Mouse (Mus musculus): ENCODE results near the gene Katnal1. TPM values are rescaled to one million over a fixed set of nuclear protein-coding genes. Genes with fewer than 3 reads are reported as not detected.

The Katnal1 gene
- polyA plus RNA-seq, 1 experiment from 2014 or later: 6.6 TPM

- no peaks in the 10 kb centered on the region for H3K9me3 ChIP-seq (replicated peaks; ENCODE audit: low read length)
- H3K4me2 ChIP-seq (ENCODE audit: low read length): no peak overlapping the region
- DNase-seq (ENCODE audit: low spot score): no peak
- peak overlapping the region; percentile 6 for H3K27ac ChIP-seq
- peaks cover 15% of the 10 kb centered on the region; the same call in 1 of the 2 replicates for H3K4me1 ChIP-seq (replicated peaks; ENCODE audit: insufficient read depth, low read length)
- no peaks in the 10 kb centered on the region for H3K36me3 ChIP-seq (ENCODE audit: insufficient read depth, low read length)
- no peak for ATAC-seq (replicated peaks; ENCODE audit: low FRiP score, low read depth)
- H3K9ac ChIP-seq (ENCODE audit: low read depth, low read length): no peak overlapping the region
- WGBS: 66% methylated on average over 9 of the region's 9 CpGs
- no peaks in the 10 kb centered on the region for H3K27me3 ChIP-seq (ENCODE audit: insufficient read depth, low read length)
- no peak overlapping the region for H3K4me3 ChIP-seq (replicated peaks; ENCODE audit: low read depth, low read length)
- no peak for TF ChIP-seq CTCF (IDR thresholded peaks at IDR 0.05; ENCODE audit: low read depth)
Measured at GRCm38 (mm10) chr5:148956091-148956490, 27.0 kb upstream of the Katnal1 start.

- no peak for TF ChIP-seq CTCF (IDR thresholded peaks at IDR 0.05; ENCODE audit: low read depth)
- no peak overlapping the region for H3K9ac ChIP-seq (ENCODE audit: low read depth, low read length)
- 83% methylated on average over 6 of the region's 6 CpGs for WGBS
- H3K4me1 ChIP-seq (replicated peaks; ENCODE audit: insufficient read depth, low read length): peaks cover 14% of the 10 kb centered on the region; the same call in 1 of the 2 replicates
- ATAC-seq (replicated peaks; ENCODE audit: low FRiP score, low read depth) (no peak), DNase-seq (ENCODE audit: low spot score) (no peak)
- H3K9me3 ChIP-seq (replicated peaks; ENCODE audit: low read length): no peaks in the 10 kb centered on the region
- no peak overlapping the region for H3K4me3 ChIP-seq (replicated peaks; ENCODE audit: low read depth, low read length)
- no peaks in the 10 kb centered on the region for H3K27me3 ChIP-seq (ENCODE audit: insufficient read depth, low read length)
- H3K36me3 ChIP-seq (ENCODE audit: insufficient read depth, low read length): no peaks in the 10 kb centered on the region
- H3K27ac ChIP-seq: peak overlapping the region; percentile 6; the same call in 1 of the 2 replicates
- no peak overlapping the region for H3K4me2 ChIP-seq (ENCODE audit: low read length)
Measured at GRCm38 (mm10) chr5:148955575-148955974, 26.5 kb upstream of the Katnal1 start.

GRCm38 (mm10) chr5:148954314-148955060 lies 25.4 kb upstream of the Katnal1 start:
- Histone ChIP-seq H3K27me3 (ENCODE audit: insufficient read depth, low read length) (no peaks in the 10 kb centered on the region), H3K27ac (peak overlapping the region; percentile 19; the same call in 1 of the 2 replicates), H3K9me3 (replicated peaks; ENCODE audit: low read length) (no peaks in the 10 kb centered on the region), H3K36me3 (ENCODE audit: insufficient read depth, low read length) (no peaks in the 10 kb centered on the region), H3K9ac (ENCODE audit: low read depth, low read length) (no peak overlapping the region), H3K4me3 (replicated peaks; ENCODE audit: low read depth, low read length) (no peak overlapping the region), H3K4me1 (replicated peaks; ENCODE audit: insufficient read depth, low read length) (peaks cover 11% of the 10 kb centered on the region; the same call in 1 of the 2 replicates), H3K4me2 (ENCODE audit: low read length) (no peak overlapping the region)
- no peak for TF ChIP-seq CTCF (IDR thresholded peaks at IDR 0.05; ENCODE audit: low read depth)
- DNase-seq (ENCODE audit: low spot score): no peak
- WGBS: 68% methylated on average over 22 of the region's 22 CpGs
- ATAC-seq (replicated peaks; ENCODE audit: low FRiP score, low read depth): no peak

GRCm38 (mm10) chr5:148953098-148953497 lies 24.0 kb upstream of the Katnal1 start:
- Histone ChIP-seq H3K4me2 (ENCODE audit: low read length) (no peak overlapping the region), H3K27ac (no peak overlapping the region), H3K9me3 (replicated peaks; ENCODE audit: low read length) (no peaks in the 10 kb centered on the region), H3K4me1 (replicated peaks; ENCODE audit: insufficient read depth, low read length) (0 out of 2 replicates have a peak, but pooled peaks cover 3% of the 10 kb centered on the region), H3K27me3 (ENCODE audit: insufficient read depth, low read length) (no peaks in the 10 kb centered on the region), H3K4me3 (replicated peaks; ENCODE audit: low read depth, low read length) (no peak overlapping the region), H3K36me3 (ENCODE audit: insufficient read depth, low read length) (no peaks in the 10 kb centered on the region), H3K9ac (ENCODE audit: low read depth, low read length) (no peak overlapping the region)
- no peak for TF ChIP-seq CTCF (IDR thresholded peaks at IDR 0.05; ENCODE audit: low read depth)
- DNase-seq (ENCODE audit: low spot score) (no peak), ATAC-seq (replicated peaks; ENCODE audit: low FRiP score, low read depth) (no peak)
- WGBS: 65% methylated on average over 5 of the region's 5 CpGs

GRCm38 (mm10) chr5:148952419-148952818 lies 23.3 kb upstream of the Katnal1 start:
- 0 out of 2 replicates have a peak, but pooled peaks cover 3% of the 10 kb centered on the region for H3K4me1 ChIP-seq (replicated peaks; ENCODE audit: insufficient read depth, low read length)
- WGBS: 63% methylated on average over 6 of the region's 6 CpGs
- H3K4me2 ChIP-seq (ENCODE audit: low read length): no peak overlapping the region
- no peak for DNase-seq (ENCODE audit: low spot score)
- no peak for ATAC-seq (replicated peaks; ENCODE audit: low FRiP score, low read depth)
- H3K36me3 ChIP-seq (ENCODE audit: insufficient read depth, low read length): no peaks in the 10 kb centered on the region
- no peaks in the 10 kb centered on the region for H3K9me3 ChIP-seq (replicated peaks; ENCODE audit: low read length)
- no peak overlapping the region for H3K9ac ChIP-seq (ENCODE audit: low read depth, low read length)
- peak; percentile 66 for TF ChIP-seq CTCF (IDR thresholded peaks at IDR 0.05; ENCODE audit: low read depth)
- H3K27ac ChIP-seq: no peak overlapping the region
- no peak overlapping the region for H3K4me3 ChIP-seq (replicated peaks; ENCODE audit: low read depth, low read length)
- H3K27me3 ChIP-seq (ENCODE audit: insufficient read depth, low read length): no peaks in the 10 kb centered on the region

GRCm38 (mm10) chr5:148951360-148951759 lies 22.2 kb upstream of the Katnal1 start:
- no peak for ATAC-seq (replicated peaks; ENCODE audit: low FRiP score, low read depth)
- Histone ChIP-seq H3K9me3 (replicated peaks; ENCODE audit: low read length) (no peaks in the 10 kb centered on the region), H3K36me3 (ENCODE audit: insufficient read depth, low read length) (no peaks in the 10 kb centered on the region), H3K4me1 (replicated peaks; ENCODE audit: insufficient read depth, low read length) (0 out of 2 replicates have a peak, but pooled peaks cover 3% of the 10 kb centered on the region), H3K4me3 (replicated peaks; ENCODE audit: low read depth, low read length) (no peak overlapping the region), H3K27ac (no peak overlapping the region), H3K4me2 (ENCODE audit: low read length) (no peak overlapping the region), H3K27me3 (ENCODE audit: insufficient read depth, low read length) (no peaks in the 10 kb centered on the region), H3K9ac (ENCODE audit: low read depth, low read length) (no peak overlapping the region)
- no peak for TF ChIP-seq CTCF (IDR thresholded peaks at IDR 0.05; ENCODE audit: low read depth)
- DNase-seq (ENCODE audit: low spot score): no peak
- 87% methylated on average over 5 of the region's 5 CpGs for WGBS

Measured in kidney, postnatal 0 days (tissue).